Mouse (Mus musculus): Measurements from ENCODE around the gene Dna2.

DNA sequence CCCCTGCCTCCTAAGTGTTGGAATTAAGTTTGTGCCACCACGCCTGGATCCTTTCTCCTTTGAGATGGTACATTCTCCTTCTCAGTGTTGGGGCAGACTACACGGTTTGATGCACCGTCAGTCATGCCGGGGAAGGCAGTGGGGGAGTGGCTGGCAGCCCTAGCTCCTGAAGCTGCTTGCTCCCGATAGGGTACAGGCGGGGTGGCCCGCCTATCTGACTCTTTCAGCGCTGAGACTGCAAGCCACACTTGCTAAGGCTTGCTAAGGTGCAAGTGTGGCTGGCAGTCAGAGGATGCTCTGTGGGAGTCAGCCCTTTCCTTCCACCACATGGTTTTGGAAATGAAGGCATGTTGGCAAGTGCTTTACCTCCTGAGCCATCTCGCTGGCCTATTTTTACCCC, 53.8 kb downstream of the Dna2 start:
- TF ChIP-seq MYOG (IDR thresholded peaks at IDR 0.05; ENCODE audit: control insufficient read depth in 1 of 3, insufficient read depth in 1 of 3, insufficient read length in 2 of 3, low read depth in 2 of 3) (no peak), POLR2A (IDR thresholded peaks at IDR 0.05; ENCODE audit: insufficient read length, low read depth) (no peak), E2F4 (IDR thresholded peaks at IDR 0.05; ENCODE audit: insufficient read depth) (no peak), USF1 (IDR thresholded peaks at IDR 0.05; ENCODE audit: low read depth) (no peak), MAX (IDR thresholded peaks at IDR 0.05; ENCODE audit: low read depth) (no peak), TCF3 (IDR thresholded peaks at IDR 0.05; ENCODE audit: insufficient read length, low read depth) (no peak), TCF12 (IDR thresholded peaks at IDR 0.05; ENCODE audit: insufficient read depth, poor library complexity, severe bottlenecking) (no peak), CEBPB (IDR thresholded peaks at IDR 0.05; ENCODE audit: insufficient read depth, poor library complexity, severe bottlenecking) (no peak), REST (IDR thresholded peaks at IDR 0.05; ENCODE audit: insufficient read depth, insufficient read length) (no peak), SRF (IDR thresholded peaks at IDR 0.05; ENCODE audit: control insufficient read depth, insufficient read length, low read depth) (no peak), POLR2AphosphoS2 (IDR thresholded peaks at IDR 0.05; ENCODE audit: insufficient read length, low read depth) (no peak), MYOD1 (IDR thresholded peaks at IDR 0.05; ENCODE audit: control insufficient read depth in 1 of 3, insufficient read length in 2 of 3, low read depth in 2 of 3) (no peak)
